Mouse (Mus musculus) liver, embryonic 15.5 days (tissue): Measurements from ENCODE around the gene Rimkla. TPM values are rescaled to one million over a fixed set of nuclear protein-coding genes. Genes with fewer than 3 reads are reported as not detected.

Source experiments
- ATAC-seq: fragments of 200-750 bp; cut with Nextera tagmentation; 2 replicates; pipeline ENCODE4 v1.8.0; 2017; ENCODE audit warnings: moderate number of reproducible peaks, mild to moderate bottlenecking, moderate library complexity; ENCODE audit not compliant: insufficient read depth
- H3K27ac ChIP-seq: fragments of 300-500 bp; sonication (generic); replicated peaks from 2 replicates; pipeline ENCODE4 v1.5.1; 2015; ENCODE audit warnings: mild to moderate bottlenecking, inconsistent platforms
- H3K27me3 ChIP-seq: fragments of 300-500 bp; sonication (generic); 2 replicates; pipeline ENCODE4 v1.6.1; 2015; ENCODE audit warnings: mild to moderate bottlenecking, inconsistent platforms
- H3K36me3 ChIP-seq: fragments of 300-500 bp; sonication (generic); replicated peaks from 2 replicates; pipeline ENCODE4 v1.6.1; 2015; ENCODE audit warnings: moderate library complexity, mild to moderate bottlenecking, inconsistent platforms
- H3K4me1 ChIP-seq: fragments of 300-500 bp; sonication (generic); replicated peaks from 2 replicates; pipeline ENCODE4 v1.6.1; 2015; ENCODE audit warnings: inconsistent platforms
- H3K4me2 ChIP-seq: fragments of 300-500 bp; sonication (generic); 2 replicates; pipeline ENCODE4 v1.6.1; 2015; ENCODE audit warnings: moderate library complexity, mild to moderate bottlenecking, inconsistent platforms
- H3K4me3 ChIP-seq: fragments of 300-500 bp; sonication (generic); replicated peaks from 2 replicates; pipeline ENCODE4 v1.5.1; 2015; ENCODE audit warnings: mild to moderate bottlenecking, inconsistent platforms
- H3K9ac ChIP-seq: fragments of 300-500 bp; sonication (generic); 2 replicates; pipeline ENCODE4 v1.6.1; 2015; ENCODE audit warnings: moderate library complexity, mild to moderate bottlenecking, inconsistent platforms
- H3K9me3 ChIP-seq: fragments of 300-500 bp; sonication (generic); replicated peaks from 2 replicates; pipeline ENCODE4 v1.6.1; 2016; ENCODE audit warnings: inconsistent platforms
- WGBS: fragments of 180-500 bp; shearing (Covaris S2); methylation state at CpG from one replicate; pipeline ENCODE4 v1.1.7; 2015; ENCODE audit warnings: mixed read lengths; ENCODE audit not compliant: insufficient replicate concordance; 5-methylcytosine and 5-hydroxymethylcytosine counted together
- polyA plus RNA-seq: library from polyadenylated mRNA; unstranded; fragments of >200 nt; fragmentation: Nextera tagmentation; extraction: Ambion mirVana; gene quantifications from 2 replicates; pipeline ENCODE4 v1.2.1, GENCODE M21; 2015

The Rimkla gene
- polyA plus RNA-seq, 1 experiment from 2014 or later, result not detected

- Histone ChIP-seq H3K4me2 (no peak overlapping the region), H3K36me3 (no peaks in the 10 kb centered on the region), H3K9ac (no peak overlapping the region), H3K4me1 (no peaks in the 10 kb centered on the region), H3K27ac (no peak overlapping the region), H3K27me3 (no peaks in the 10 kb centered on the region), H3K9me3 (no peaks in the 10 kb centered on the region), H3K4me3 (no peak overlapping the region)
- WGBS, result 47% methylated on average over 4 of the region's 4 CpGs
- ATAC-seq, result no peak
Observed at GRCm38 (mm10) chr4:119523575-119523974, 31.1 kb upstream of the Rimkla start.

GRCm38 (mm10) chr4:119512731-119513141 lies 20.3 kb upstream of the Rimkla start:
- Histone ChIP-seq H3K27me3 (no peaks in the 10 kb centered on the region), H3K9me3 (no peaks in the 10 kb centered on the region), H3K4me3 (no peak overlapping the region), H3K27ac (no peak overlapping the region), H3K4me1 (no peaks in the 10 kb centered on the region), H3K4me2 (no peak overlapping the region), H3K36me3 (no peaks in the 10 kb centered on the region), H3K9ac (no peak overlapping the region)
- 44% methylated on average over 3 of the region's 3 CpGs for WGBS
- ATAC-seq, result no peak

- H3K36me3 ChIP-seq, result no peaks in the 10 kb centered on the region
- H3K4me3 ChIP-seq, result no peak overlapping the region
- no peak overlapping the region for H3K9ac ChIP-seq
- no peaks in the 10 kb centered on the region for H3K9me3 ChIP-seq
- no peak overlapping the region for H3K4me2 ChIP-seq
- ATAC-seq, result no peak
- WGBS, result 47% methylated on average over 2 of the region's 2 CpGs
- H3K27me3 ChIP-seq, result no peaks in the 10 kb centered on the region
- H3K4me1 ChIP-seq, result no peaks in the 10 kb centered on the region
- H3K27ac ChIP-seq, result no peak overlapping the region
Observed at GRCm38 (mm10) chr4:119511591-119511990, 19.2 kb upstream of the Rimkla start.

GRCm38 (mm10) chr4:119498319-119498848 lies 6.0 kb upstream of the Rimkla start:
- ATAC-seq, result no peak
- peaks cover 22% of the 10 kb centered on the region for H3K27me3 ChIP-seq
- H3K4me2 ChIP-seq, result no peak overlapping the region
- H3K4me3 ChIP-seq, result no peak overlapping the region
- H3K9ac ChIP-seq, result no peak overlapping the region
- no peaks in the 10 kb centered on the region for H3K4me1 ChIP-seq
- no peaks in the 10 kb centered on the region for H3K9me3 ChIP-seq
- no peak overlapping the region for H3K27ac ChIP-seq
- WGBS, result 51% methylated on average over 5 of the region's 5 CpGs
- H3K36me3 ChIP-seq, result no peaks in the 10 kb centered on the region

- H3K9ac ChIP-seq, result no peak overlapping the region
- H3K4me1 ChIP-seq, result no peaks in the 10 kb centered on the region
- H3K27ac ChIP-seq, result no peak overlapping the region
- peak overlapping the region; percentile 44; the same call in 1 of the 2 replicates for H3K4me3 ChIP-seq
- peaks cover 51% of the 10 kb centered on the region for H3K27me3 ChIP-seq
- ATAC-seq, result no peak
- no peaks in the 10 kb centered on the region for H3K9me3 ChIP-seq
- 25% methylated on average over 10 of the region's 10 CpGs for WGBS
- H3K4me2 ChIP-seq, result peak overlapping the region; percentile 68
- H3K36me3 ChIP-seq, result no peaks in the 10 kb centered on the region
Observed at GRCm38 (mm10) chr4:119492933-119493327, 502 bp upstream of the Rimkla start.

- no peak for ATAC-seq
- WGBS, result 48% methylated on average over 3 of the region's 3 CpGs
- no peaks in the 10 kb centered on the region for H3K9me3 ChIP-seq
- H3K4me2 ChIP-seq, result no peak overlapping the region
- H3K9ac ChIP-seq, result no peak overlapping the region
- no peaks in the 10 kb centered on the region for H3K36me3 ChIP-seq
- H3K27me3 ChIP-seq, result peaks cover 50% of the 10 kb centered on the region
- H3K4me1 ChIP-seq, result no peaks in the 10 kb centered on the region
- no peak overlapping the region for H3K4me3 ChIP-seq
- H3K27ac ChIP-seq, result no peak overlapping the region
Observed at GRCm38 (mm10) chr4:119490806-119491205, 1.6 kb downstream of the Rimkla start.

GRCm38 (mm10) chr4:119489666-119490065 lies 2.8 kb downstream of the Rimkla start:
- Histone ChIP-seq H3K27ac (no peak overlapping the region), H3K9me3 (no peaks in the 10 kb centered on the region), H3K4me3 (no peak overlapping the region), H3K4me1 (no peaks in the 10 kb centered on the region), H3K27me3 (peaks cover 43% of the 10 kb centered on the region), H3K9ac (no peak overlapping the region), H3K36me3 (no peaks in the 10 kb centered on the region), H3K4me2 (no peak overlapping the region)
- 73% methylated on average over 10 of the region's 10 CpGs for WGBS
- no peak for ATAC-seq

- 59% methylated on average over 7 of the region's 7 CpGs for WGBS
- no peak for ATAC-seq
- H3K4me2 ChIP-seq, result no peak overlapping the region
- no peaks in the 10 kb centered on the region for H3K9me3 ChIP-seq
- no peak overlapping the region for H3K9ac ChIP-seq
- no peaks in the 10 kb centered on the region for H3K4me1 ChIP-seq
- H3K27ac ChIP-seq, result no peak overlapping the region
- H3K4me3 ChIP-seq, result no peak overlapping the region
- H3K36me3 ChIP-seq, result no peaks in the 10 kb centered on the region
- peaks cover 9% of the 10 kb centered on the region; the same call in 1 of the 2 replicates for H3K27me3 ChIP-seq
Observed at GRCm38 (mm10) chr4:119484882-119485281, 7.5 kb downstream of the Rimkla start.

GRCm38 (mm10) chr4:119483051-119483450 lies 9.4 kb downstream of the Rimkla start:
- Histone ChIP-seq H3K4me3 (no peak overlapping the region), H3K27ac (no peak overlapping the region), H3K36me3 (no peaks in the 10 kb centered on the region), H3K4me1 (no peaks in the 10 kb centered on the region), H3K9me3 (no peaks in the 10 kb centered on the region), H3K9ac (no peak overlapping the region), H3K27me3 (peaks cover 9% of the 10 kb centered on the region; the same call in 1 of the 2 replicates), H3K4me2 (no peak overlapping the region)
- 46% methylated on average over 9 of the region's 9 CpGs for WGBS
- no peak for ATAC-seq

GRCm38 (mm10) chr4:119473150-119473549 lies 19.3 kb downstream of the Rimkla start:
- no peak overlapping the region for H3K27ac ChIP-seq
- no peaks in the 10 kb centered on the region for H3K27me3 ChIP-seq
- 40% methylated on average over 5 of the region's 5 CpGs for WGBS
- no peak overlapping the region for H3K4me3 ChIP-seq
- H3K36me3 ChIP-seq, result no peaks in the 10 kb centered on the region
- H3K4me1 ChIP-seq, result no peaks in the 10 kb centered on the region
- no peak overlapping the region for H3K9ac ChIP-seq
- no peak for ATAC-seq
- H3K4me2 ChIP-seq, result no peak overlapping the region
- H3K9me3 ChIP-seq, result no peaks in the 10 kb centered on the region

- Histone ChIP-seq H3K9ac (no peak overlapping the region), H3K27ac (no peak overlapping the region), H3K9me3 (no peaks in the 10 kb centered on the region), H3K27me3 (no peaks in the 10 kb centered on the region), H3K4me1 (no peaks in the 10 kb centered on the region), H3K4me2 (no peak overlapping the region), H3K4me3 (no peak overlapping the region), H3K36me3 (no peaks in the 10 kb centered on the region)
- 77% methylated on average over 9 of the region's 9 CpGs for WGBS
- ATAC-seq, result no peak
Observed at GRCm38 (mm10) chr4:119472545-119472944, 19.9 kb downstream of the Rimkla start.

- ATAC-seq, result no peak
Observed at GRCm38 (mm10) chr4:119467720-119468380, 24.6 kb downstream of the Rimkla start.

More at GRCm38 (mm10) chr4:119467720-119468380, 24.6 kb downstream of the Rimkla start:
- H3K4me3 ChIP-seq, result no peak overlapping the region
- H3K27me3 ChIP-seq, result no peaks in the 10 kb centered on the region; the same call in 1 of the 2 replicates
- H3K4me2 ChIP-seq, result no peak overlapping the region
- no peaks in the 10 kb centered on the region for H3K9me3 ChIP-seq
- H3K27ac ChIP-seq, result no peak overlapping the region
- no peaks in the 10 kb centered on the region for H3K36me3 ChIP-seq
- H3K4me1 ChIP-seq, result no peaks in the 10 kb centered on the region
- no peak overlapping the region for H3K9ac ChIP-seq
- WGBS, result 56% methylated on average over 16 of the region's 16 CpGs
